Comparison of ENCODE assay signal across 8 mouse cellular contexts in the genomic region with DNA sequence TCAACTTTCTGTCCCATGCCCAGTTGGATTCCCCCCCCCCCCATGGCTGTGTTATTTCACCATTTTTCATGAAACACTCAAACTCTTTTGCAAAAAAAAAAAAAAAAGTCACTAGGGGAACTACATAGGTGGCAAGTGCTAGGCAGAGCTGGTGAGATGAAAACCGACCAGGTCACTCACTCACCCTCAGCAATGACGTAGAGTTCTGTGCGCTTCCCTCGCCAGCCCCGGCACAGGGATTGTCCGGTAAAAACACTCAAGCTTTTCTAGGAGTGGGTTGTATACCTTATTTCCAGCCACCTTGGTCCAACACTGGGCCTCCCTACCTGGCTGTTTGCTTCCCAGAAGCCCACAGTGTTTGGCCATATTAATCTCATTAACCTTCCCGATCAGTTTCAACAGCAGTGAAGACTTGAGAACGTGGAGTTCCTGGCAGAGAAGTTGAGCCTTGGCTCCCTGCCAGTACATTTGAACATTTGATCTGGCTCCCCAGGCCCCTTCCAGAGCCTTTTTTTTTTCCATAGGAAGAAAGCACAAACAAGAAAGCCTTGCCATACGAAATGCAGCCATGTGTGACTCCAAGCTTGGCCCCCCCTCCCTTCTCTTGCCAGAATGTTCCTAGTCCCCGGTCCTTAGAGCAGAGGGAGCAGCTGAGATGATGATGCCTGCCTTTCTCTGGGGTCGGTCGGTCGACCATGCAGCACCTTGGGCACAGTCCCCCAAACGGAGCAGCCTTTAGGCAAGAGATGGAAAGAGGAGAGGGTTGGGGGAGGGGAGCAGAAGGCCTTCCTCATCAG.
A peak's percentile ranks its signal among the peaks of the same experiment; 100 is the strongest.
DNase-seq lines count a peak whose midpoint lies in the region; ATAC-seq lines count a peak whose summit lies in the region.

No protein-coding gene starts in this region.

- H3K9me3 ChIP-seq in heart, embryonic 11.5 days (replicated peaks; ENCODE audit: control insufficient read depth, low read length), result no peaks in the 10 kb centered on the region
- no peaks in the 10 kb centered on the region for H3K9me3 ChIP-seq in forebrain, embryonic 15.5 days

- no peak for ATAC-seq in heart, embryonic 11.5 days (replicated peaks; ENCODE audit: insufficient number of reproducible peaks, low FRiP score, low TSS enrichment)
- ATAC-seq in forebrain, embryonic 15.5 days (replicated peaks), result peak; percentile 58; the same call in 1 of the 2 replicates
- ATAC-seq in erythroblast, adult 5-6 weeks (replicated peaks; ENCODE audit: low FRiP score, poor library complexity, severe bottlenecking), result no peak
- ATAC-seq in activated CD4-positive, CD25-positive, alpha-beta regulatory T cell, adult 4 months, result no peak

- H3K4me2 ChIP-seq in heart, embryonic 11.5 days, result peak overlapping the region; percentile 48
- peak overlapping the region; percentile 2; the same call in 1 of the 2 replicates for H3K4me2 ChIP-seq in forebrain, embryonic 15.5 days (replicated peaks)

- no peaks in the 10 kb centered on the region for H3K36me3 ChIP-seq in heart, embryonic 11.5 days (ENCODE audit: control insufficient read depth, insufficient read depth, low read length)
- H3K36me3 ChIP-seq in forebrain, embryonic 15.5 days, result no peaks in the 10 kb centered on the region

- no peak overlapping the region for H3K9ac ChIP-seq in heart, embryonic 11.5 days (ENCODE audit: low read depth, low read length)
- no peak overlapping the region for H3K9ac ChIP-seq in forebrain, embryonic 15.5 days (replicated peaks)

- DNase-seq in heart, adult 8-10 months (ENCODE audit: low spot score), result no peak
- peak; percentile 78 for DNase-seq in kidney, postnatal 14 days
- DNase-seq in neural tube, embryonic 10.5 days (ENCODE audit: extremely low spot score, low spot score), result peak; percentile 41
- DNase-seq in right cerebral cortex, adult 18-20 months, result no peak

- WGBS in heart, embryonic 11.5 days (ENCODE audit: insufficient replicate concordance), result 38% methylated on average over 14 of the region's 14 CpGs
- WGBS in forebrain, embryonic 15.5 days, result 25% methylated on average over 14 of the region's 14 CpGs

- no peaks in the 10 kb centered on the region for H3K27me3 ChIP-seq in heart, embryonic 11.5 days (ENCODE audit: control insufficient read depth, insufficient read depth, low read length)
- no peaks in the 10 kb centered on the region for H3K27me3 ChIP-seq in forebrain, embryonic 15.5 days

- H3K4me1 ChIP-seq in heart, embryonic 11.5 days (ENCODE audit: control insufficient read depth, insufficient read depth, low read length), result 0 out of 2 replicates have a peak, but pooled peaks cover 6% of the 10 kb centered on the region
- peaks cover 21% of the 10 kb centered on the region for H3K4me1 ChIP-seq in forebrain, embryonic 15.5 days

- H3K27ac ChIP-seq in heart, embryonic 11.5 days (ENCODE audit: low read depth, low read length), result no peak overlapping the region
- no peak overlapping the region for H3K27ac ChIP-seq in forebrain, embryonic 15.5 days (replicated peaks)

- no peak overlapping the region for H3K4me3 ChIP-seq in heart, embryonic 11.5 days (ENCODE audit: low read depth, low read length)
- no peak overlapping the region for H3K4me3 ChIP-seq in forebrain, embryonic 15.5 days

Comparison
In these comparisons a context has a peak if more than half of its experiments do, and no peak if none do; other contexts are left out.
1. DNase-seq: peak in kidney, postnatal 14 days (single experiment) and neural tube, embryonic 10.5 days (single experiment); none in heart, adult 8-10 months (single experiment) and right cerebral cortex, adult 18-20 months (single experiment).